Mouse (Mus musculus) myocyte (in vitro differentiated cells): ENCODE data around the gene Arhgef28. TPM values are rescaled to one million over a fixed set of nuclear protein-coding genes. Genes with fewer than 3 reads are reported as not detected.

ENCODE experiments used
- H3K27me3 ChIP-seq: one replicate; pipeline ENCODE4 v1.6.1; 2011; ENCODE audit not compliant: control insufficient read depth, insufficient read depth, insufficient read length
- H3K36me3 ChIP-seq: one replicate; pipeline ENCODE4 v1.6.1; 2011; ENCODE audit not compliant: control insufficient read depth, insufficient read depth
- H3K4me2 ChIP-seq: one replicate; pipeline ENCODE4 v1.6.1; 2011; ENCODE audit warnings: low read depth, control low read depth
- H3K4me3 ChIP-seq: one replicate; pipeline ENCODE4 v1.5.1; 2011; ENCODE audit warnings: mild to moderate bottlenecking, control low read depth, moderate library complexity
- H3K79me2 ChIP-seq: one replicate; pipeline ENCODE4 v1.6.1; 2011; ENCODE audit not compliant: control insufficient read depth, insufficient read depth
- H3ac ChIP-seq: one replicate; pipeline ENCODE4 v1.6.1; 2011; ENCODE audit not compliant: control insufficient read depth, insufficient read length
- CEBPB ChIP-seq: IDR thresholded peaks from 2 replicates; pipeline ENCODE4 v1.6.1; 2011; ENCODE audit warnings: mild to moderate bottlenecking, moderate library complexity; ENCODE audit not compliant: poor library complexity, insufficient read depth, severe bottlenecking
- E2F4 ChIP-seq: IDR thresholded peaks from one replicate; pipeline ENCODE4 v1.6.1; 2011; ENCODE audit warnings: mild to moderate bottlenecking, control low read depth, moderate library complexity; ENCODE audit not compliant: insufficient read depth
- MAX ChIP-seq: IDR thresholded peaks from one replicate; pipeline ENCODE4 v1.6.1; 2011; ENCODE audit warnings: low read depth, mild to moderate bottlenecking, control low read depth
- MYOD1 ChIP-seq, 3 experiments: IDR thresholded peaks; one replicate each; pipeline ENCODE4 v1.6.1; 2011; ENCODE audit warnings: control low read depth in 2 of 3, low read depth in 2 of 3, mild to moderate bottlenecking in 2 of 3, moderate library complexity in 1 of 3; ENCODE audit not compliant: insufficient read length in 2 of 3, control insufficient read depth in 1 of 3
- MYOG ChIP-seq, 3 experiments: IDR thresholded peaks; one replicate each; pipeline ENCODE4 v1.6.1; 2011; ENCODE audit warnings: control low read depth in 2 of 3, low read depth in 2 of 3, mild to moderate bottlenecking in 2 of 3; ENCODE audit not compliant: insufficient read length in 2 of 3, control insufficient read depth in 1 of 3, insufficient read depth in 1 of 3
- POLR2A ChIP-seq: IDR thresholded peaks from one replicate; pipeline ENCODE4 v1.6.1; 2011; ENCODE audit warnings: low read depth, mild to moderate bottlenecking, control low read depth, moderate library complexity; ENCODE audit not compliant: insufficient read length
- POLR2AphosphoS2 ChIP-seq: IDR thresholded peaks from one replicate; pipeline ENCODE4 v1.6.1; 2011; ENCODE audit warnings: low read depth, control low read depth; ENCODE audit not compliant: insufficient read length
- REST ChIP-seq: IDR thresholded peaks from one replicate; pipeline ENCODE4 v1.6.1; 2011; ENCODE audit warnings: mild to moderate bottlenecking, control low read depth, moderate library complexity; ENCODE audit not compliant: insufficient read depth, insufficient read length
- SRF ChIP-seq: IDR thresholded peaks from one replicate; pipeline ENCODE4 v1.6.1; 2011; ENCODE audit warnings: low read depth; ENCODE audit not compliant: control insufficient read depth, insufficient read length
- TCF12 ChIP-seq: IDR thresholded peaks from one replicate; pipeline ENCODE4 v1.6.1; 2011; ENCODE audit warnings: mild to moderate bottlenecking, control low read depth; ENCODE audit not compliant: poor library complexity, insufficient read depth, severe bottlenecking
- TCF3 ChIP-seq: IDR thresholded peaks from one replicate; pipeline ENCODE4 v1.6.1; 2011; ENCODE audit warnings: low read depth, control low read depth; ENCODE audit not compliant: insufficient read length
- USF1 ChIP-seq: IDR thresholded peaks from one replicate; pipeline ENCODE4 v1.6.1; 2011; ENCODE audit warnings: low read depth, mild to moderate bottlenecking, control low read depth, moderate library complexity
- polyA plus RNA-seq: library from polyadenylated mRNA; unstranded; fragments of >200 nt; fragmentation: generic; extraction: Trizol; gene quantifications from one replicate; pipeline ENCODE4 v1.2.1, GENCODE M21; 2012; ENCODE audit warnings: missing spikeins

Gene Arhgef28
- polyA plus RNA-seq, 1 experiment = 0.76 TPM

- Histone ChIP-seq H3K79me2 (no peaks in the 10 kb centered on the region), H3ac (no peak overlapping the region), H3K27me3 (no peaks in the 10 kb centered on the region), H3K4me2 (no peak overlapping the region), H3K36me3 (no peaks in the 10 kb centered on the region), H3K4me3 (no peak overlapping the region)
- TF ChIP-seq MYOG (IDR thresholded peaks at IDR 0.05; ENCODE audit: control insufficient read depth in 1 of 3, insufficient read depth in 1 of 3, insufficient read length in 2 of 3, low read depth in 2 of 3) (no peak), REST (no peak), SRF (no peak), POLR2AphosphoS2 (no peak), USF1 (no peak), POLR2A (no peak), CEBPB (no peak), E2F4 (no peak), MAX (no peak), MYOD1 (IDR thresholded peaks at IDR 0.05; ENCODE audit: control insufficient read depth in 1 of 3, insufficient read length in 2 of 3, low read depth in 2 of 3) (no peak), TCF3 (no peak), TCF12 (no peak)
Observed at GRCm38 (mm10) chr13:98016923-98017588, 189.2 kb downstream of the Arhgef28 start.

GRCm38 (mm10) chr13:98015981-98016922, 190.0 kb downstream of the Arhgef28 start:
- H3K36me3 ChIP-seq = no peaks in the 10 kb centered on the region
- no peaks in the 10 kb centered on the region for H3K27me3 ChIP-seq
- H3K4me3 ChIP-seq = no peak overlapping the region
- TF ChIP-seq POLR2AphosphoS2 = no peak
- TF ChIP-seq POLR2A = no peak
- TF ChIP-seq CEBPB = no peak
- no peak for TF ChIP-seq MYOG (IDR thresholded peaks at IDR 0.05; ENCODE audit: control insufficient read depth in 1 of 3, insufficient read depth in 1 of 3, insufficient read length in 2 of 3, low read depth in 2 of 3)
- TF ChIP-seq E2F4 = no peak
- TF ChIP-seq SRF = no peak
- TF ChIP-seq REST = no peak
- TF ChIP-seq MAX = no peak
- no peak for TF ChIP-seq MYOD1 (IDR thresholded peaks at IDR 0.05; ENCODE audit: control insufficient read depth in 1 of 3, insufficient read length in 2 of 3, low read depth in 2 of 3)
- no peak for TF ChIP-seq USF1
- peak overlapping the region; percentile 30 for H3K4me2 ChIP-seq
- H3K79me2 ChIP-seq = no peaks in the 10 kb centered on the region
- no peak overlapping the region for H3ac ChIP-seq

- no peak for TF ChIP-seq E2F4
- no peak for TF ChIP-seq POLR2AphosphoS2
- no peaks in the 10 kb centered on the region for H3K36me3 ChIP-seq
- no peaks in the 10 kb centered on the region for H3K27me3 ChIP-seq
- no peak overlapping the region for H3K4me3 ChIP-seq
- H3K79me2 ChIP-seq = no peaks in the 10 kb centered on the region
- no peak overlapping the region for H3K4me2 ChIP-seq
- no peak overlapping the region for H3ac ChIP-seq
Observed at GRCm38 (mm10) chr13:98014892-98015291, 191.3 kb downstream of the Arhgef28 start.

- Histone ChIP-seq H3K79me2 (no peaks in the 10 kb centered on the region), H3K4me2 (no peak overlapping the region), H3K27me3 (no peaks in the 10 kb centered on the region), H3ac (no peak overlapping the region), H3K4me3 (no peak overlapping the region), H3K36me3 (no peaks in the 10 kb centered on the region)
- no peak for TF ChIP-seq POLR2A
- TF ChIP-seq REST = no peak
- no peak for TF ChIP-seq MYOD1 (IDR thresholded peaks at IDR 0.05; ENCODE audit: control insufficient read depth in 1 of 3, insufficient read length in 2 of 3, low read depth in 2 of 3)
- TF ChIP-seq TCF3 = no peak
- no peak for TF ChIP-seq POLR2AphosphoS2
- TF ChIP-seq MAX = no peak
- no peak for TF ChIP-seq USF1
- no peak for TF ChIP-seq E2F4
Observed at GRCm38 (mm10) chr13:98013715-98014114, 192.5 kb downstream of the Arhgef28 start.

GRCm38 (mm10) chr13:98011931-98012341, 194.3 kb downstream of the Arhgef28 start:
- Histone ChIP-seq H3K27me3 (no peaks in the 10 kb centered on the region), H3ac (no peak overlapping the region), H3K79me2 (no peaks in the 10 kb centered on the region), H3K36me3 (no peaks in the 10 kb centered on the region), H3K4me2 (no peak overlapping the region), H3K4me3 (no peak overlapping the region)
- TF ChIP-seq USF1 = no peak
- TF ChIP-seq POLR2AphosphoS2 = no peak
- no peak for TF ChIP-seq POLR2A
